Mouse (Mus musculus): ENCODE measurements around the gene 2210016L21Rik. TPM values are rescaled to one million over a fixed set of nuclear protein-coding genes. Genes with fewer than 3 reads are reported as not detected.

Gene 2210016L21Rik
- polyA plus RNA-seq, 1 experiment from 2014 or later: 58.9 TPM

DNA sequence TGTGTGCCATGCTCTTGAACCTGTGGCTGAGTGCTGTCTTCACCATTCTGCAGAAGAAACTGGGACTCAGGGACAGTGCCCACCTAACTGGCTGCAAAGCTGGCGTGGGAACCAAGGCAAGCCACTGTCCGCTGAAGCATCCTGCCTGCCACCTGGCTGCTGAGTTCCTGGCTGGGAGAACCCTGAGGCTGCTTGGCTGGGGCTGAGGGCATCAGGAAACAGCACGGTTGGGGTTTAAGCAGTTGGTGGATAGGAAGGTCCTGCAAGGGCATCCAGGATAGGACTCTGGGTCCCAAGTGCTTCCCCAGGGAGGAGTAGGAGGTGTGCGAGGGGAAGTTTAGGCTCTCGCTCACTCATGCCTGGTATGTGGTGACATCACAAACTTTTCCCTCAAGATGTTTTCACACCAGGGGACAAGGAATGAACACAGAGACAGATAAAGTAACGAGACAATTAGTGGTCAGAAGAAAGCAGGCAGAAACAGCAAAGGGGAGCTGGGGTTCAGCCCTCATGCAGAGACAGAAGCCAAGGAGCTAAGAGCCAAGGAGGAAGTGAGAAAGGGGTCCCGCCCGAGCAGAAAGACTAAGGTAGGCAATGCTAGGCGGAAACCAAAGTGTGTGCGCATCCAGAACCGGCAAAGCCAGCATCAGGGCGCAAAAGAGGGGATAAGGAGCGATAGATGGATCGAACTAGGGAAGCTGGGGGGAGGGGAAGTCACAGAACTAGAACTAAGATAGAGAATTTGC is 25.7 kb downstream of the 2210016L21Rik start:
- WGBS: 29% methylated on average over 14 of the region's 14 CpGs
- Histone ChIP-seq H3K36me3 (ENCODE audit: control insufficient read depth, insufficient read depth, low read length) (no peaks in the 10 kb centered on the region), H3K4me1 (ENCODE audit: control insufficient read depth, insufficient read depth, low read length) (peaks cover 30% of the 10 kb centered on the region), H3K4me3 (ENCODE audit: low read length) (0 out of 2 replicates have a peak overlapping the region, but pooled peaks have one; percentile 3), H3K27me3 (ENCODE audit: control insufficient read depth, insufficient read depth, low read length) (no peaks in the 10 kb centered on the region), H3K9ac (ENCODE audit: low read depth, low read length) (peak overlapping the region; percentile 42; the same call in 1 of the 2 replicates), H3K9me3 (ENCODE audit: control insufficient read depth, low read length) (no peaks in the 10 kb centered on the region), H3K27ac (ENCODE audit: low read depth, low read length) (peak overlapping the region; percentile 96), H3K4me2 (replicated peaks; ENCODE audit: low read depth, low read length) (peak overlapping the region; percentile 43)
- ATAC-seq (ENCODE audit: low FRiP score, low TSS enrichment): no peak

DNA sequence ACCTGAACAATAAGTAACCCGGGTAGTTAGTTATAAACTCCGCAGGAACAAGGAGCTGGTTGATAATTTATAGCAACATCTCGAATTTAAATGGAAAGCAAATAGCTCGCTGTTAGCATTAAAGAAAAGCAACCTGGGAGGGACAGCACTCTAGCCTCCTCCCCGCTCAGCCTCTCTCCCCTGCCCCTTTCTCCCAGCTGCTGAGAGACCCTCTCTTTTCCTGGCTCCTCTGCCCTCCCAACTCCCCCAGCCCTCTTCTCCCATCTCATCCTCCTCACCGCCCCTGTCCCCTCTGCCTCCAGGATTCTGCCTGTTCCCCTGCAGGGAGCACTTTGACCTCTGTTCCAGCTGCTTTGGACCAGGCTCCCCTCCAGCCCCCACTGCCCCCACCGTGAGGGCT is 26.7 kb downstream of the 2210016L21Rik start:
- peak; percentile 40 for ATAC-seq (ENCODE audit: low FRiP score, low TSS enrichment)
- peaks cover 30% of the 10 kb centered on the region for H3K4me1 ChIP-seq (ENCODE audit: control insufficient read depth, insufficient read depth, low read length)
- 10% methylated on average over 7 of the region's 7 CpGs for WGBS
- H3K4me2 ChIP-seq (replicated peaks; ENCODE audit: low read depth, low read length): peak overlapping the region; percentile 43
- peak overlapping the region; percentile 36 for H3K4me3 ChIP-seq (ENCODE audit: low read length)
- H3K36me3 ChIP-seq (ENCODE audit: control insufficient read depth, insufficient read depth, low read length): no peaks in the 10 kb centered on the region
- H3K9me3 ChIP-seq (ENCODE audit: control insufficient read depth, low read length): no peaks in the 10 kb centered on the region
- H3K9ac ChIP-seq (ENCODE audit: low read depth, low read length): peak overlapping the region; percentile 62
- no peaks in the 10 kb centered on the region for H3K27me3 ChIP-seq (ENCODE audit: control insufficient read depth, insufficient read depth, low read length)
- peak overlapping the region; percentile 96 for H3K27ac ChIP-seq (ENCODE audit: low read depth, low read length)

DNA sequence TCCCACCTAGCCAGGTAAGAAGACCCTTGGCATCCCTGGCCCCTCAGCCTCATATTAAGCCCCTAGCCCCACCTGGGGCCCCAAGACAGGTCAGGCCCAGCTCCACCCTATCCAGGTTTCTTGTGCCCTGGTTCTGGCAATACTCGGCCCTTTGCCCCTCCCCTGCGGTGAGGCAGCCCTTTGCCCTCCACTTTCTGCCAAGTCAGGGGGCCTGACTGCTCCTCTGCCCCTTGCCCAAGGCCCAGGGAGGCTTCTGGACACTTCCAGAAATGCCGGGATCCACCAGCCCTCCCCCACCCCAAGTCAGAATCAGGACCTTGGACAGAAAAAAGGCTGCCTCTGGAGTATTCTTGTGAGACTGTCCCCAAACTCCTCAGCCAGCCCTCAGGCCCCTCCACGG is 27.1 kb downstream of the 2210016L21Rik start:
- Histone ChIP-seq H3K4me2 (replicated peaks; ENCODE audit: low read depth, low read length) (peak overlapping the region; percentile 43), H3K36me3 (ENCODE audit: control insufficient read depth, insufficient read depth, low read length) (no peaks in the 10 kb centered on the region), H3K9ac (ENCODE audit: low read depth, low read length) (peak overlapping the region; percentile 62), H3K4me3 (ENCODE audit: low read length) (peak overlapping the region; percentile 36), H3K4me1 (ENCODE audit: control insufficient read depth, insufficient read depth, low read length) (peaks cover 29% of the 10 kb centered on the region), H3K27me3 (ENCODE audit: control insufficient read depth, insufficient read depth, low read length) (no peaks in the 10 kb centered on the region), H3K27ac (ENCODE audit: low read depth, low read length) (peak overlapping the region; percentile 96), H3K9me3 (ENCODE audit: control insufficient read depth, low read length) (no peaks in the 10 kb centered on the region)
- ATAC-seq (ENCODE audit: low FRiP score, low TSS enrichment): peak; percentile 33
- 5% methylated on average over 4 of the region's 4 CpGs for WGBS

DNA sequence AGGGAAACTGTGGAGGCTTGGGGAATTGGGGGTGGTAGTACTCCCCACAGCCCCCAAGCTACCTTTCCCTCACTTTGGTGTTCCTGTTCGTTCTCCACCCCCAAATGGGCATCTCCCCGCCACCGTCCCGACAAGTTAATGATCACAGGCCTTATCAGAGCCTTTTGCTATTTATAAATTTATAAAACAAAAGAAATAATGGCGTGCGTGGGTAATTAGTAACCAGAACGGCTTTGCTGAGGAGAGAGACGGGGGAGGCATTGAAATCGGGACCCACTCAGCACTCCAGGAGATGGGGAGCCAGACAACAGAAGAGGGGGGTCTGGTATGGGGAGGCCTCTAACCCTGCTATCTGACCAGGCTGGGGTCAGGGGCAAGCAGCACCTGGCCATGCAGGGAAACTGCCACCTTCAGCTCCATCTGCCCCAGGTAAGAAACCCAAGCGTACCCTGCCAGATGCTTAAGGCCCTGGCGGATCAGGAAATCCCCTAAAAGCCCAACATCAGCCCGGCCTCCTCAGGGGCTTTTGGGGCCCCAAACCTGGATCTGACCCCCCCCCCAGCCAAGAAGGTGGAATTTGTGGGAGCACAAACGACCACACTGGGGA is 27.8 kb downstream of the 2210016L21Rik start:
- Histone ChIP-seq H3K4me1 (ENCODE audit: control insufficient read depth, insufficient read depth, low read length) (peaks cover 22% of the 10 kb centered on the region), H3K4me2 (replicated peaks; ENCODE audit: low read depth, low read length) (peak overlapping the region; percentile 43), H3K36me3 (ENCODE audit: control insufficient read depth, insufficient read depth, low read length) (no peaks in the 10 kb centered on the region), H3K9ac (ENCODE audit: low read depth, low read length) (peak overlapping the region; percentile 62), H3K27me3 (ENCODE audit: control insufficient read depth, insufficient read depth, low read length) (no peaks in the 10 kb centered on the region), H3K4me3 (ENCODE audit: low read length) (peak overlapping the region; percentile 36), H3K27ac (ENCODE audit: low read depth, low read length) (peak overlapping the region; percentile 96), H3K9me3 (ENCODE audit: control insufficient read depth, low read length) (no peaks in the 10 kb centered on the region)
- ATAC-seq (ENCODE audit: low FRiP score, low TSS enrichment): no peak
- WGBS: 54% methylated on average over 13 of the region's 13 CpGs

DNA sequence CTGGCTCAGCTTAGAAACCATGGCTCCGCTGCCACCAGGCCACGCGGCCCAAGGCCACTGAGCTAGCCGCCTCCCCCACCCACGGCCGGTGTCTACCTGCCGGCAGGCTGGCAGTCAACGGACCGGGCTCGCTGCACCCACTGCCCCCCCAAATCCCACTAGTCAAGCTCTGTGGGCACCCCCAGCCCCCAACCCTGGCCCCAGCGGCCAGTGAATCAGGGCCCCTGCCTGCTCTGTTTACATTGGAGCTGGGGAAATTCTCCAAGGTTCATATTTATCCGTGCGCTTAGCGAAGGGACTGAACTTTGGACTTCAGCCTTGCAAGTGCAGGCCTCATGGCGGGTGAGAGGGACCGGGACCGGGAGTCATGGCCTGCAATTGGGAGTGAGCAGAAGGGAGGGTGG is 28.9 kb downstream of the 2210016L21Rik start, which contains the start of gene Hnf1a:
TSS of gene Hnf1a (minus strand) at position 271 of the 404 bp plus-strand sequence.
- Histone ChIP-seq H3K27ac (ENCODE audit: low read depth, low read length) (peak within 1 kb of the TSS; percentile 96), H3K36me3 (ENCODE audit: control insufficient read depth, insufficient read depth, low read length) (no peaks in the 10 kb centered on the region), H3K27me3 (ENCODE audit: control insufficient read depth, insufficient read depth, low read length) (no peaks in the 10 kb centered on the region), H3K9ac (ENCODE audit: low read depth, low read length) (peak within 1 kb of the TSS; percentile 62), H3K9me3 (ENCODE audit: control insufficient read depth, low read length) (no peaks in the 10 kb centered on the region), H3K4me2 (replicated peaks; ENCODE audit: low read depth, low read length) (peak within 1 kb of the TSS; percentile 43), H3K4me1 (ENCODE audit: control insufficient read depth, insufficient read depth, low read length) (peaks cover 11% of the 10 kb centered on the region; the same call in 1 of the 2 replicates), H3K4me3 (ENCODE audit: low read length) (peak within 1 kb of the TSS; percentile 36)
- ATAC-seq (ENCODE audit: low FRiP score, low TSS enrichment): peak; percentile 29; the same call in 1 of the 2 replicates
- 56% methylated on average over 17 of the region's 17 CpGs for WGBS

DNA sequence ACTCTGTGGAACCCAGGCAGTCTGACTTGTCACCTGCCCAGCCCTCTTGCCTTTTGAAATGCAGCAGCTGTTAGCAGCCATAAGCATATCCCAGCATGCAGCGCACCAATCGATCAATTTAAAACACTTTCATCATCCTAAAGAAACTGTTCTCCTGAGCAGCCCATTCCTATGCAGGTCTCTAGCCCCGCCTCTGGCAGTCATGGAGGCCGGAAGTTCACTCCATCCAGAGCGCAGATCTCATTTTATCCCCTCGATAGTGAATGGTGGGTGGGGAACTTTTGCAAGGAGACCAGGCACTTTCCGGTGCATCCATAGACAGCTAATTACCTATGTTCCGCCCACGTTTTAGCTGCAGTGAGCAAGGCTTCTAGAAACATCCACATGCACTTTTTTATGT is 30.2 kb downstream of the 2210016L21Rik start:
- Histone ChIP-seq H3K4me3 (ENCODE audit: low read length) (peak overlapping the region; percentile 36; the same call in 1 of the 2 replicates), H3K4me1 (ENCODE audit: control insufficient read depth, insufficient read depth, low read length) (peaks cover 11% of the 10 kb centered on the region; the same call in 1 of the 2 replicates), H3K36me3 (ENCODE audit: control insufficient read depth, insufficient read depth, low read length) (no peaks in the 10 kb centered on the region), H3K27me3 (ENCODE audit: control insufficient read depth, insufficient read depth, low read length) (no peaks in the 10 kb centered on the region), H3K4me2 (replicated peaks; ENCODE audit: low read depth, low read length) (peak overlapping the region; percentile 43; the same call in 1 of the 2 replicates), H3K27ac (ENCODE audit: low read depth, low read length) (no peak overlapping the region), H3K9ac (ENCODE audit: low read depth, low read length) (no peak overlapping the region), H3K9me3 (ENCODE audit: control insufficient read depth, low read length) (no peaks in the 10 kb centered on the region)
- 82% methylated on average over 9 of the region's 9 CpGs for WGBS
- ATAC-seq (ENCODE audit: low FRiP score, low TSS enrichment): no peak

DNA sequence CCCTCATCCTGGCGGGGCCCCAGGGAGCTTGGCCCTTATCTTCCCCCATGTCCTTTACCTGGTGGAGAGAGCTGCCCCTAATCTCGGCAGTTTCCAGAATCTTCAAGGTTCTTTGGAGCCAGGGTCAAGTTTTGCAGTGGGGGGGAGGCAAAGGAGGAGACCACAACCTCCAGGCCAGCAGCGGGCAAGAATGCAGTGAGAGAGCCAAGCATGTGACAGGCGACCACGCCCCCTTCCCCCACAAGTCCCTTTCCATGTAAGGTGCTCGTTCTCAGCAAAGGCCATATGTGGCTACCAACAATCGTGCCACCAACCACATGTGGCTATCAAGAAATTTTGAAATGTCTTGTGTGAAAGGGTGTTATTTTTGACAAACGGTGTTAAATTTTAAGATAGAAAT is 31.2 kb downstream of the 2210016L21Rik start:
- Histone ChIP-seq H3K36me3 (ENCODE audit: control insufficient read depth, insufficient read depth, low read length) (no peaks in the 10 kb centered on the region), H3K4me2 (replicated peaks; ENCODE audit: low read depth, low read length) (no peak overlapping the region), H3K4me1 (ENCODE audit: control insufficient read depth, insufficient read depth, low read length) (peaks cover 2% of the 10 kb centered on the region; the same call in 1 of the 2 replicates), H3K27ac (ENCODE audit: low read depth, low read length) (no peak overlapping the region), H3K27me3 (ENCODE audit: control insufficient read depth, insufficient read depth, low read length) (no peaks in the 10 kb centered on the region), H3K9me3 (ENCODE audit: control insufficient read depth, low read length) (no peaks in the 10 kb centered on the region), H3K9ac (ENCODE audit: low read depth, low read length) (no peak overlapping the region), H3K4me3 (ENCODE audit: low read length) (no peak overlapping the region)
- no peak for ATAC-seq (ENCODE audit: low FRiP score, low TSS enrichment)
- 76% methylated on average over 8 of the region's 8 CpGs for WGBS

DNA sequence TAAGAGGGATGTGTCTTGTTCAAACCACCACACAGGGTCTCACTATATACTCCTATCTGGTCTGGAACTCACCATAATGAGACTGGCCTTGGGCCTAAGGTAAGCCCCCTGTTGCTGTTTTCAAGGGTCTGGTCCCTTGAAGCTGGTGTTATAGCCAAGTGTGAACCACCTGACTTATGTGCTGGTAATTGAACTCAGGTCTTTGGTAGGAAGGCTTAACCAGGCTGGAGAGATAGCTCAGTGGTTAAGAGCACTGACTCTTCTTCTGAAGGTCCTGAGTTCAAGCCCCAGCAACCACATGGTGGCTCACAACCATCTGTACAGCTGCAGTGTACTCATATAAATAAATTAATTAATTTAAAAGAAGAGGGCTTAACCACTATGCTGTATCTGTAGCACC is 35.0 kb downstream of the 2210016L21Rik start:
- Histone ChIP-seq H3K4me3 (ENCODE audit: low read length) (no peak overlapping the region), H3K9ac (ENCODE audit: low read depth, low read length) (no peak overlapping the region), H3K4me1 (ENCODE audit: control insufficient read depth, insufficient read depth, low read length) (peaks cover 8% of the 10 kb centered on the region), H3K27me3 (ENCODE audit: control insufficient read depth, insufficient read depth, low read length) (no peaks in the 10 kb centered on the region), H3K9me3 (ENCODE audit: control insufficient read depth, low read length) (no peaks in the 10 kb centered on the region), H3K27ac (ENCODE audit: low read depth, low read length) (no peak overlapping the region), H3K36me3 (ENCODE audit: control insufficient read depth, insufficient read depth, low read length) (no peaks in the 10 kb centered on the region), H3K4me2 (replicated peaks; ENCODE audit: low read depth, low read length) (no peak overlapping the region)
- no peak for ATAC-seq (ENCODE audit: low FRiP score, low TSS enrichment)

DNA sequence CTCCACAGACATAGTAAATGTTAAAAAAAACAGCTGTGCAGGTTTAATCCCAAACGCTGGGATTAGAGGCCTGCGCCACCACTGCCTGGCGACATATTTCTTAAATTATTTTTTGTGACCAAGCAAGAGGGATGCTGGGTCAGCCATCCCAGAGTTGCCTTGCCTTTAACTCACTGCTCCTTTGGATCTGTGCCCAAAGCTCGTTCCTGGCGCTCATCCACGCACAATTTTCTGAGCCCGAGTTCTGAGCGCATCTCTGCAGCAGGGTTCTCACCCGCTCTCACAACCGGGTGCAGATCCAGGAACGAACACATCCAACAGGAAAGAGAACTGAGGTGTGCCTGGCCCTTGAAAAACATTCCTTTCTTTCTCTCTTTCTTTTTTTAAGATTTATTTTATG is 36.5 kb downstream of the 2210016L21Rik start:
- H3K4me2 ChIP-seq (replicated peaks; ENCODE audit: low read depth, low read length): no peak overlapping the region
- no peak overlapping the region for H3K4me3 ChIP-seq (ENCODE audit: low read length)
- H3K9me3 ChIP-seq (ENCODE audit: control insufficient read depth, low read length): no peaks in the 10 kb centered on the region
- no peaks in the 10 kb centered on the region for H3K36me3 ChIP-seq (ENCODE audit: control insufficient read depth, insufficient read depth, low read length)
- ATAC-seq (ENCODE audit: low FRiP score, low TSS enrichment): no peak
- no peak overlapping the region for H3K27ac ChIP-seq (ENCODE audit: low read depth, low read length)
- peaks cover 8% of the 10 kb centered on the region for H3K4me1 ChIP-seq (ENCODE audit: control insufficient read depth, insufficient read depth, low read length)
- 70% methylated on average over 11 of the region's 11 CpGs for WGBS
- H3K9ac ChIP-seq (ENCODE audit: low read depth, low read length): no peak overlapping the region
- no peaks in the 10 kb centered on the region for H3K27me3 ChIP-seq (ENCODE audit: control insufficient read depth, insufficient read depth, low read length)
